7 mouse cellular contexts compared by ENCODE assay signal in genomic region chr5:30890375-30890774, GRCm38 (mm10). TPM values are rescaled to one million over a fixed set of nuclear protein-coding genes. Genes with fewer than 3 reads are reported as not detected.
DNase-seq lines count a peak whose midpoint lies in the region; ATAC-seq and TF ChIP-seq lines count a peak whose summit lies in the region.

No protein-coding gene starts in this region.

- H3K4me1 ChIP-seq in lung, embryonic 16.5 days (replicated peaks; ENCODE audit: control insufficient read depth, insufficient read depth, low read length): peaks cover 13% of the 10 kb centered on the region
- H3K4me1 ChIP-seq in forebrain, embryonic 14.5 days (ENCODE audit: control insufficient read depth, insufficient read depth, low read length): peaks cover 13% of the 10 kb centered on the region
- peaks cover 10% of the 10 kb centered on the region for H3K4me1 ChIP-seq in limb, embryonic 14.5 days (ENCODE audit: control insufficient read depth, insufficient read depth, low read length)
- H3K4me1 ChIP-seq in stomach, embryonic 16.5 days (ENCODE audit: control insufficient read depth, insufficient read depth, low read length): peaks cover 10% of the 10 kb centered on the region

- peaks cover 17% of the 10 kb centered on the region for H3K36me3 ChIP-seq in lung, embryonic 16.5 days (ENCODE audit: control insufficient read depth, insufficient read depth, low read length)
- H3K36me3 ChIP-seq in forebrain, embryonic 14.5 days (ENCODE audit: control insufficient read depth, insufficient read depth, low read length): peaks cover 45% of the 10 kb centered on the region
- H3K36me3 ChIP-seq in limb, embryonic 14.5 days (ENCODE audit: control insufficient read depth, insufficient read depth, low read length): peaks cover 50% of the 10 kb centered on the region
- H3K36me3 ChIP-seq in stomach, embryonic 16.5 days (ENCODE audit: control insufficient read depth, insufficient read depth, low read length): peaks cover 9% of the 10 kb centered on the region; the same call in 1 of the 2 replicates

- H3K27ac ChIP-seq in lung, embryonic 16.5 days (ENCODE audit: low read length): no peak overlapping the region
- H3K27ac ChIP-seq in forebrain, embryonic 14.5 days (ENCODE audit: low read depth, low read length): 0 out of 2 replicates have a peak overlapping the region, but pooled peaks have one; percentile 98
- 0 out of 2 replicates have a peak overlapping the region, but pooled peaks have one; percentile 98 for H3K27ac ChIP-seq in limb, embryonic 14.5 days (replicated peaks; ENCODE audit: low read depth, low read length)
- peak overlapping the region; percentile 92; the same call in 1 of the 2 replicates for H3K27ac ChIP-seq in stomach, embryonic 16.5 days (ENCODE audit: low read length)

- DNase-seq in lung, postnatal 14 days: no peak
- DNase-seq in forebrain, embryonic 14.5 days (ENCODE audit: low spot score): no peak
- DNase-seq in limb, embryonic 14.5 days (ENCODE audit: low spot score): no peak
- DNase-seq in gastrocnemius, adult 18-20 months (ENCODE audit: low spot score): no peak

- H3K9ac ChIP-seq in lung, embryonic 16.5 days (ENCODE audit: low read length): peak overlapping the region; percentile 12; the same call in 1 of the 2 replicates
- H3K9ac ChIP-seq in forebrain, embryonic 14.5 days (ENCODE audit: low read length): peak overlapping the region; percentile 92
- H3K9ac ChIP-seq in limb, embryonic 14.5 days (ENCODE audit: low read depth, low read length, severe bottlenecking): peak overlapping the region; percentile 79
- H3K9ac ChIP-seq in stomach, embryonic 16.5 days (ENCODE audit: low read length): peak overlapping the region; percentile 91; the same call in 1 of the 2 replicates

- no peaks in the 10 kb centered on the region for H3K27me3 ChIP-seq in lung, embryonic 16.5 days (ENCODE audit: control insufficient read depth, insufficient read depth, low read depth, low read length)
- H3K27me3 ChIP-seq in forebrain, embryonic 14.5 days (replicated peaks; ENCODE audit: control insufficient read depth, insufficient read depth, low read length): no peaks in the 10 kb centered on the region
- no peaks in the 10 kb centered on the region for H3K27me3 ChIP-seq in limb, embryonic 14.5 days (ENCODE audit: control insufficient read depth, insufficient read depth, low read length)
- no peaks in the 10 kb centered on the region for H3K27me3 ChIP-seq in stomach, embryonic 16.5 days (ENCODE audit: control insufficient read depth, insufficient read depth, low read length)

- no peak for ATAC-seq in lung, embryonic 16.5 days (ENCODE audit: low read depth)
- no peak for ATAC-seq in forebrain, embryonic 14.5 days
- ATAC-seq in limb, embryonic 14.5 days (ENCODE audit: low FRiP score, low read depth): no peak
- no peak for ATAC-seq in stomach, embryonic 16.5 days (ENCODE audit: insufficient read depth, low FRiP score)
- ATAC-seq in megakaryocyte progenitor cell, adult 5-6 weeks (replicated peaks; ENCODE audit: poor library complexity): no peak

- peak overlapping the region; percentile 87 for H3K4me2 ChIP-seq in lung, embryonic 16.5 days (ENCODE audit: low read depth, low read length)
- H3K4me2 ChIP-seq in forebrain, embryonic 14.5 days (ENCODE audit: low read length): peak overlapping the region; percentile 84
- peak overlapping the region; percentile 77 for H3K4me2 ChIP-seq in limb, embryonic 14.5 days (replicated peaks; ENCODE audit: low read depth, low read length, severe bottlenecking)
- peak overlapping the region; percentile 89 for H3K4me2 ChIP-seq in stomach, embryonic 16.5 days (ENCODE audit: low read depth, low read length)

- H3K9me3 ChIP-seq in lung, embryonic 16.5 days (ENCODE audit: control insufficient read depth, low read length): no peaks in the 10 kb centered on the region
- no peaks in the 10 kb centered on the region for H3K9me3 ChIP-seq in forebrain, embryonic 14.5 days (replicated peaks; ENCODE audit: control insufficient read depth, low read length)
- no peaks in the 10 kb centered on the region for H3K9me3 ChIP-seq in limb, embryonic 14.5 days (ENCODE audit: control insufficient read depth, low read length)
- H3K9me3 ChIP-seq in stomach, embryonic 16.5 days (replicated peaks; ENCODE audit: control insufficient read depth, low read length): no peaks in the 10 kb centered on the region

- TF ChIP-seq POLR2A in limb, embryonic 14.5 days (IDR thresholded peaks at IDR 0.05; ENCODE audit: borderline replicate concordance, extremely low read depth, insufficient read depth, insufficient read length): no peak

- peak overlapping the region; percentile 67 for H3K4me3 ChIP-seq in lung, embryonic 16.5 days (ENCODE audit: low read length)
- H3K4me3 ChIP-seq in forebrain, embryonic 14.5 days (ENCODE audit: low read depth, low read length): peak overlapping the region; percentile 80
- peak overlapping the region; percentile 80 for H3K4me3 ChIP-seq in limb, embryonic 14.5 days (replicated peaks; ENCODE audit: low read length)
- peak overlapping the region; percentile 88 for H3K4me3 ChIP-seq in stomach, embryonic 16.5 days (replicated peaks; ENCODE audit: low read length)

- WGBS in lung, embryonic 16.5 days: 59% methylated on average over 7 of the region's 7 CpGs
- 86% methylated on average over 7 of the region's 7 CpGs for WGBS in forebrain, embryonic 14.5 days
- 81% methylated on average over 7 of the region's 7 CpGs for WGBS in limb, embryonic 14.5 days
- WGBS in stomach, embryonic 16.5 days: 43% methylated on average over 7 of the region's 7 CpGs

RNA-seq across cellular contexts. Expression of gene Agbl5, which starts 1.9 kb away (rescaled TPM):
- 20.9 and 21.2 TPM in 2 replicates for polyA plus RNA-seq in lung, embryonic 16.5 days (2015; fragmentation: Nextera tagmentation; extraction: Ambion mirVana)
- polyA plus RNA-seq in forebrain, embryonic 14.5 days (2014; fragmentation: Nextera tagmentation; extraction: Ambion mirVana): 18.9 and 22.1 TPM in 2 replicates
- polyA plus RNA-seq in limb, embryonic 14.5 days (2012; rRNA removed): 61.9 and 78.3 TPM in 2 replicates
- 27.7 and 32.2 TPM in 2 replicates for polyA plus RNA-seq in limb, embryonic 14.5 days (2014; fragmentation: Nextera tagmentation; extraction: Ambion mirVana)
- polyA plus RNA-seq in stomach, embryonic 16.5 days (2015; fragmentation: Nextera tagmentation; extraction: Ambion mirVana): 16.7 and 18.4 TPM in 2 replicates
- 1 to 10 TPM; 2.1 to 3.4 TPM for total RNA-seq in gastrocnemius, adult 18-20 months (2021)
- 12.4 and 13.8 TPM in 2 replicates for total RNA-seq in megakaryocyte progenitor cell, adult 5-6 weeks (2015)
- total RNA-seq in megakaryocyte progenitor cell, adult 5-6 weeks (2017): 7.7 and 8.4 TPM in 2 replicates

RNA-seq across cellular contexts. Expression of gene Ost4, which starts 17.2 kb away (rescaled TPM):
- 446 TPM in 2 replicates for polyA plus RNA-seq in lung, embryonic 16.5 days (2015; fragmentation: Nextera tagmentation; extraction: Ambion mirVana)
- 265 and 340 TPM in 2 replicates for polyA plus RNA-seq in forebrain, embryonic 14.5 days (2014; fragmentation: Nextera tagmentation; extraction: Ambion mirVana)
- 364 and 388 TPM in 2 replicates for polyA plus RNA-seq in limb, embryonic 14.5 days (2012; rRNA removed)
- polyA plus RNA-seq in limb, embryonic 14.5 days (2014; fragmentation: Nextera tagmentation; extraction: Ambion mirVana): 502 and 567 TPM in 2 replicates
- polyA plus RNA-seq in stomach, embryonic 16.5 days (2015; fragmentation: Nextera tagmentation; extraction: Ambion mirVana): 434 and 465 TPM in 2 replicates
- total RNA-seq in gastrocnemius, adult 18-20 months (2021): 100 to 1,000 TPM; 110 to 114 TPM
- 439 and 494 TPM in 2 replicates for total RNA-seq in megakaryocyte progenitor cell, adult 5-6 weeks (2015)
- 259 and 297 TPM in 2 replicates for total RNA-seq in megakaryocyte progenitor cell, adult 5-6 weeks (2017)

RNA-seq across cellular contexts. Expression of gene Tmem214, which starts 22.6 kb away (rescaled TPM):
- polyA plus RNA-seq in lung, embryonic 16.5 days (2015; fragmentation: Nextera tagmentation; extraction: Ambion mirVana): 79.8 and 84.4 TPM in 2 replicates
- 30.6 and 37.5 TPM in 2 replicates for polyA plus RNA-seq in forebrain, embryonic 14.5 days (2014; fragmentation: Nextera tagmentation; extraction: Ambion mirVana)
- polyA plus RNA-seq in limb, embryonic 14.5 days (2012; rRNA removed): 115 and 152 TPM in 2 replicates
- polyA plus RNA-seq in limb, embryonic 14.5 days (2014; fragmentation: Nextera tagmentation; extraction: Ambion mirVana): 80.7 and 81.8 TPM in 2 replicates
- 85.7 and 93.7 TPM in 2 replicates for polyA plus RNA-seq in stomach, embryonic 16.5 days (2015; fragmentation: Nextera tagmentation; extraction: Ambion mirVana)
- total RNA-seq in gastrocnemius, adult 18-20 months (2021): 10 to 100 TPM; 28.8 to 29.7 TPM
- total RNA-seq in megakaryocyte progenitor cell, adult 5-6 weeks (2015): 18.2 and 23.9 TPM in 2 replicates
- total RNA-seq in megakaryocyte progenitor cell, adult 5-6 weeks (2017): 20.9 and 38.4 TPM in 2 replicates

RNA-seq across cellular contexts. Expression of gene Emilin1, which starts 22.8 kb away (rescaled TPM):
- 212 and 225 TPM in 2 replicates for polyA plus RNA-seq in lung, embryonic 16.5 days (2015; fragmentation: Nextera tagmentation; extraction: Ambion mirVana)
- polyA plus RNA-seq in forebrain, embryonic 14.5 days (2014; fragmentation: Nextera tagmentation; extraction: Ambion mirVana): 8.6 and 11.6 TPM in 2 replicates
- 222 and 268 TPM in 2 replicates for polyA plus RNA-seq in limb, embryonic 14.5 days (2012; rRNA removed)
- polyA plus RNA-seq in limb, embryonic 14.5 days (2014; fragmentation: Nextera tagmentation; extraction: Ambion mirVana): 191 and 204 TPM in 2 replicates
- 245 and 257 TPM in 2 replicates for polyA plus RNA-seq in stomach, embryonic 16.5 days (2015; fragmentation: Nextera tagmentation; extraction: Ambion mirVana)
- 1 to 10 TPM; 2.5 to 4.4 TPM for total RNA-seq in gastrocnemius, adult 18-20 months (2021)
- total RNA-seq in megakaryocyte progenitor cell, adult 5-6 weeks (2015): 49.7 and 64.5 TPM in 2 replicates
- 98.6 and 99.3 TPM in 2 replicates for total RNA-seq in megakaryocyte progenitor cell, adult 5-6 weeks (2017)

RNA-seq across cellular contexts. Expression of gene Khk, which starts 30.9 kb away (rescaled TPM):
- 13.2 and 15.0 TPM in 2 replicates for polyA plus RNA-seq in lung, embryonic 16.5 days (2015; fragmentation: Nextera tagmentation; extraction: Ambion mirVana)
- polyA plus RNA-seq in forebrain, embryonic 14.5 days (2014; fragmentation: Nextera tagmentation; extraction: Ambion mirVana): 8.3 and 11.2 TPM in 2 replicates
- 29.5 and 37.8 TPM in 2 replicates for polyA plus RNA-seq in limb, embryonic 14.5 days (2012; rRNA removed)
- polyA plus RNA-seq in limb, embryonic 14.5 days (2014; fragmentation: Nextera tagmentation; extraction: Ambion mirVana): 29.7 and 31.3 TPM in 2 replicates
- 28.8 and 31.8 TPM in 2 replicates for polyA plus RNA-seq in stomach, embryonic 16.5 days (2015; fragmentation: Nextera tagmentation; extraction: Ambion mirVana)
- 10 to 100 TPM; 36.5 to 36.6 TPM for total RNA-seq in gastrocnemius, adult 18-20 months (2021)
- 74.3 and 88.2 TPM in 2 replicates for total RNA-seq in megakaryocyte progenitor cell, adult 5-6 weeks (2015)
- total RNA-seq in megakaryocyte progenitor cell, adult 5-6 weeks (2017): 62.2 and 82.9 TPM in 2 replicates

Comparison
In these comparisons a context has a peak if more than half of its experiments do, and no peak if none do; other contexts are left out.
1. H3K9ac ChIP-seq: peak in every context shown above with its lines; median percentile 92 in forebrain, embryonic 14.5 days; 91 in stomach, embryonic 16.5 days; 79 in limb, embryonic 14.5 days; 12 in lung, embryonic 16.5 days.